Mouse (Mus musculus) adrenal gland, postnatal 10 days (tissue): ENCODE measurements around the gene Tacr1. TPM values are rescaled to one million over a fixed set of nuclear protein-coding genes. Genes with fewer than 3 reads are reported as not detected.
"Not testable (repeated sequence)": the region's sequence is repeated elsewhere in the genome, so short reads cannot be mapped to it uniquely, and the experiment has no call there.

Experiments
- DNase-seq: peaks from one replicate; pipeline ENCODE4 v3.0.0; 2021; ENCODE audit warnings: mixed read lengths
- long read RNA-seq, 2 experiments: library from polyadenylated mRNA; stranded (forward); transcript quantifications; one replicate each; pipeline ENCODE4 v2.0.0; 2021
- total RNA-seq, 2 experiments: library from RNA; stranded (reverse); gene quantifications; 2 replicates each; pipeline ENCODE4 v1.2.3; 2021

Gene Tacr1
- under 1 TPM; 0.06 to 0.12 TPM for total RNA-seq
- long read RNA-seq, experiment 1, result 0 reads
- long read RNA-seq, experiment 2, result 0 reads

DNA sequence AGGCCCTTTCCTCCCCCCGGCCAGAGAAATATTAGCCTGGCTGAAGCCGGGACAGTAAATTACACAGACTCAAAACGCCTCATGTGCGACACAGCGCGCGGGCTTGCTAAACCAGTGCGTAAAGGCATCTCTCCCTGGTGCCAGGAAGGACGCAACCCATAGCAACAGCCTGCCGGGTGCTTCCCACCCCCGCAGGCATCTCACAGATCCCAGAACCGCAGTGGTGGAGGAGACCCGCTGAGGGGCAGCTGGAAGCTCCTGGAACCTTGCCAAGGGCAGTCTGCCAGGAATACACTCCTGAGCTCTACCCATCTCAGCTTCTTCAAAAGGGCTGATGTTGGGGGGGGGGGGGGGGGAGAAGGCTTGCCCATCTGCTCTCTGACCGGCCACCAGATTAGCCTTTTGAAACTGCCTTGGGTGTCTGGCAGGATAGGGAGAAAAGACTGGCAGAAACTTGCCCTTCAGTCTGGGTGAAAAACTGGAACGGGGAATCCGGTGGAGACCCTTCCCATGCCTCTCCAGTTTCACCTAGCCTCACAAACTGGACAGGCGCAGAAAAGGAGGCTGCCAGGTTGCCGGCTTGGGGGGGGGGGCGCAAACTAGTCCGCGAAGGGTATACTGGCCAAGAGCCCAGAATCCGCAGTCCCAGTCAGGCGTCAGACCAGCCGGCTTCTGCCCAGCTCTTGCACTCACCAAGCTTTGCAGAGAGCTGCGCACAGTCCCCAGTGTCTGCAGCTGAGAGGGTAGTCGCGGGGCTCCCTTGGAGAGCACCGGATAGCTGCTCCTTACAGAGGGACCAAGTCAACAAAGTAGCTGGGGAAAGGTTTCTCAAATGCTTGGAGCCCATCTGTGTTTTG lies at the start of gene Tacr1:
Tacr1 (plus strand) TSS at position 740 of the 857 bp plus-strand sequence.
- DNase-seq, result no peak

DNA sequence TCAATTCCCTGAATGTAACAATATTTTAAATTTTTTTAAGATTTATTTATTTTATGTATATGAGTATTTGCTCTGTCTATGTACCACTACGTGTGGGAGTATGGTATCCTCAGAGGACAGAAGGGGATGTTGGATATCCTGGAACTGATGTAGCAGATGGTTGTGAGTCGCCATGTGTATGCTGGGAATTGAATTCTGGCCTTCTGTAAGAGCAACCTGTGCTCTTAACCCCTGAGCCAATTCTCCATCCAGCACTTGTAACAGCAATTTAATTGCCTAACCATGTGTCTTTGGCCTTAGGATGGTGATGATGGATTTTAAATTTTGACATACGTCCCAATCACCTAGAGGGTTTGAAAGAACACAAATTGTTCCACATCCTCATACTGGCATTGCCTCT lies 26.0 kb upstream of the Tacr1 start:
- no peak for DNase-seq

DNA sequence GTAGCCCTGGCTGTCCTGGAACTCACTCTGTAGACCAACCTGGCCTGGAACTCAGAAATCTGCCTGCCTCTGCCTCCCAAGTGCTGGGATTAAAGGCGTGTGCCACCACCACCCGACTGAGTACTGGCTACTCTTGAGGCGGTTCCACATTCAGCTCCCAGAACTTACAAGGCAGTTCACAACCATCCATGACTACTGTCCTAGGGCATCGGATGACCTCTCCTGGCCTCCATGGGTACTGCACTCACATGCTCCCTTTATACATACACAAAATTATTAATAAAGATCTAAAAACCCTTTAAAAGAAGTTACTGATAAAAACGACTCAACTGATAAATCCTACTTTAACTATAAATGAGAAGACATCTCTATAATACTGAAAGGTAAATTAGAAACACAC lies 18.6 kb upstream of the Tacr1 start:
- DNase-seq, result no peak

DNA sequence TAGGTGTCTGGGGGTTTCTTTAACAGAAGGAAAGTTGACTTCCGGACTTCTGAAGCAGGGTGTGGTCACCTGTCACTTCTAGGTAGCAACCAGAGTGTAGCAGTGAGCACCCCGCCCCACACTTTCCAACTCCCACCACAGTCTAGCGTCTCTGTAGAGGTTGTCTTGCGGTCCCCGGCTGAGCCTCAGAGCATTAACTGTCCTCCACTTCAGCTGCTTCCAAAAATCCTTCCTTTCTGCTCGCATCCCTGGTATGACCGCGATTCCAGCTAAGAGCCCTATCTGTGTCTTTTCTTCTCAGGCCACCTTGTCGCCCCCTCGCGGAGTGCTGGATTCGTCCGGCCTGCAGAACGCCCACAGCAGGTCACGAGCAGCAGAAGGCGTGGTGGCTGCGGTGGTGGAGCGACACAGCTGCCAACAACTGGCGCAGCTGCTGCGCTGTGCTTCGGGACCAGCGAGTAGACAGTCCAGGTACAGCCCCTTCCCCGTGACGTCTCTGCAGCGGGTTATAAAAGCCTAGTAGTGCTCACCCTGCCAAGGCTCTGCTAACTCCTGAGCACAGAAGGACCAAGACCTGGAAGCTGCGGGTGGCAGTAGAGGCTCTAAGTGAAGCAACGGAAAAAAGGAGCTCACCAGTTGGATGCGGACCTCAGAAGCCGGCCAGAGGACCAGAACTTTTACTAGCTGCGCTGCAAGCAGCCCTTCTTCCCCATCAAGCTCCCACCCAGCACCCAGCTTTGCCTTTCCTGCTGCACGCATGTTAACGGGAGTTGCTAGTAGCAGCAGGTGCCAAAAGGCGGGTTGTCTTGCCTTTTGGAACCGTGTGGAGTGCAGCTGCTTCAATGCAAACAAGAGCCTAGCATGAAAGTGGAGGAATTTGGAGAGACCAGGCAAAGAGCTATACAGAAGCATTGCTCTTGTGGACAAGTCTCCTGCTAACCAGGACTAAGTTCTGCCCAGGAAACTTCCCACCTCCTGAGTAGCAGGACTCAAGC lies 664 bp downstream of the Tacr1 start:
- peak; percentile 19 for DNase-seq

DNA sequence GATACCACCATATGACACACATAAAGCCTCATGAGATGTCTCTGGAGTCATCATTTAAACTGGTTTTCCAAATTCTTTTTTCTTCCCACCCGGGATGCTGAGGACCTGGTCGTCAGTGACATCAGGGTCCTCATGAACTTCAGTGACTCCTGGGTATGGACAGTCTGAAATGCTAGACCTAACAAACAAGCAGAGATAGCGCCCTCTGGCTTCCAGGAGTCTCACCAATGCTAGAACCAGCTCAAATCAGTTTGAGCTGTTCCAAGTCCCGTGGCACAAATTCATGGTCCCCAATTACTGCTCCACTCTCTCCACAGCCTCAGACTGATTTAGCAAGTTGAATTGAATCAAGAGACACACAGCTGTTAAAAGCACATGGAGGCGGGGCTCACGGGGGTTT lies 16.2 kb downstream of the Tacr1 start:
- no peak for DNase-seq

DNA sequence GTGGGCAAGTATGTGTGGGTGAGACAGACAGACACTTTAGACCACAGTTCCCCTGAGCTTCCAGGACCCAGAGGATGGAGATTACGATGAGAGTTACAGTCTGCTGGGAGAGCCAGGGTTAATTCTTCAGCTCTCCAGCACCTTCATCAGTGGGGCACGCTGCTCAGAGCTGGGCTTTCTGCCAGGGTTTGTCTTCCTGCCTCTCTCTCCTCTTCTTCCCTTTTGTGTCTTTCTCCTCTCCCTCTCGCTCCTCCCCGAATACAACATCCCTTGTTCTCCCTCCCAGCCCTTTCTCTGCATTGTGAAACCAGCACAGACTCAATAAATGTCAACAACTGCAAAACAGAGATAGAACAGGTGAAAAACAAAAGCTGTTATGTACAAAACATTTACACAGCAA lies 18.1 kb downstream of the Tacr1 start:
- no peak for DNase-seq

DNA sequence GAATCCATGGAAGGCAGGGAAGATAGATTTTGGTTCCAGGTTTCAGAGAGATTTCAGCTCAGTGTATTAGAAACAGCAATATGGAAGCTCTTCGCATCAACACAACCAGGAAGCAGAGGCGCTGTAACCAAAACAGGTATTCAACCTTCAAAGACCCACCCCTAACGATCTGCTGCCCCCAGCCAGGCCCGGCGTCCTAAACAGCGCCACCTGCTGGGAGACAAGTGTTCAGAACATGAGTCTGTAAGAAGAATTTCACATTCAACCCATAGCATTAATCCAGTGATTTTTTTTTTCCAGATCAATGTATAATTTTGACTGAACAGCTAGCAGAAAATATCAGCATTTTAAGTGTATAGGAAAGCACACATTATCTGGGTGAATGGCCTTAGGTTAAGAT lies 26.8 kb downstream of the Tacr1 start:
- DNase-seq, result no peak

DNA sequence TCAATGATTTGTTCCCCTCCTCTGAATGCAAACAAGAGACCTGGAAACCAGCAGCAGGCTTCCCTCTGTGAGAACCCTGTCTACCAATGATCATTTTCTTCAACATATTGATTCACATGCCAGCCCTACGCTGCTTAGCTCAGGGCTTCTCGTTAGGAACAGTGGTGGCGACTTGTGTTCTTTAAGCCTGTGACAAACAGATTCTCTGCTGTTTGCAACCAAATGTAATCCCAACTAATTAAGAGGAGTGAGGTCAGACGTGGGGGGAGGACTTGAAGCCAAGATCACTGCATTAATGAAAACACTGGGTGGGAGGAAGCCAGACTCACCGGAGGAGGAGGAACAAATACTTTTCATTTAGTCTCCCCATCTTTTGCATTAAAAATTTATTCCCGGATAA lies 27.6 kb downstream of the Tacr1 start:
- DNase-seq, result no peak

DNA sequence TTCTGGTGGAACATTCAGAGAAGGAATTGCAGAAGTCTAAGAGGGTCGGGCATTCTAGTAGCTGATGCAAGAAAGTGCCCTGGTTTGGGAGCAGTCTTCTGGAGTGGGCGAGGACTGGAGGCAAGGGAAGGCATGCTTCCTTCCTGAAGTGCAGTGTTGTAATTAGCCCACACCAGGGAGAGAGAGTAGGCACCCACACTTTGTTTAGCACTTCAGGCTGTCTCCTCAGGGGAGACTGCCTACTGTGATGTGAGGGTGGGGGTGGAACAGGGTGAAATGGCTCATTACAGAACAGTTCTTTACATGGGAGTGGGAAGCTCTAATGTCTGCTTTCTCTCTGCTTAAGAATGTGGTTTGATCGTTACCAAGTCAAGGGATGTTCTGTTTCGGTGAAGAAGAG lies 35.0 kb downstream of the Tacr1 start:
- DNase-seq, result no peak

DNA sequence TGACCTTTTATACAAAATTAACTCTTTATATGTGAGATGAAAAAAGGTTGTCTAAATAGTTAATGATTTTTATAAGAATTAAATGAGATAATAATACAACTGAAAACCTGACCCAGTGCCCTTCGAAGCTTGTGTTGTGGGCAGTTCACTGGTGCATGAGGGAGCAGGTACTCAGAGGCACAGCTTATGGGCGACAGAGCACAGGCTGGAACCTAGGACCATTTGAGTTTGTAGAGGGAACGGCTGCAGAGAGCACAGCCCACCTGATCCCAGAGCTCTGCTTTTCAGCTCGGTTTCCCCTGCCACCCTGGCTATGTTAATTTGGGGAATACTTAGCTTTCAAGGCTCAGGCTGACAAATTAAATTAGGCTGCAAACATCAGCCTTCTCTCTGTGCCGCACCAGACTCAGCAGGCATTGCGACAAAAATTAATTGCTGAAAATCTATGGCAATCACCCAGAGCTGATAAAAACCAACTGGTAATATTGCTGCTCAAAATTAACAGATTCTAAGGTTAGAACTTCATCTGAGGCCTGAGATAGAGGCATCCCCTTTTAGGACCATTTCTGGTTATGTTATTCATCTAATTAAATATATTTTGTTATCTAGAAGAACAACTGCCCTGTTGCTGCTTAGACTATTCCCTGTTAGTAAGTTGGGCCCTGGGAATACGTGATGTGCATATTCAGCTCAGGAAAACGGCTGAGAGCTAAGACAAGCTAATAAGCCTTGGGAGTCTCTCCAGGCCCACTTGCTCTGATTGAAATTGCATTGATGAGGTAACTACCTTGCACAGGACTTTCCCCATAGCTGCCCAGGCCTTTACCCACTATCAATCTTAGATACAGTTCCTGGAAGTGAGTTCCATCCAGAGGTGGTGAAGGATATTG lies 50.3 kb downstream of the Tacr1 start:
- not testable (repeated sequence) for DNase-seq

DNA sequence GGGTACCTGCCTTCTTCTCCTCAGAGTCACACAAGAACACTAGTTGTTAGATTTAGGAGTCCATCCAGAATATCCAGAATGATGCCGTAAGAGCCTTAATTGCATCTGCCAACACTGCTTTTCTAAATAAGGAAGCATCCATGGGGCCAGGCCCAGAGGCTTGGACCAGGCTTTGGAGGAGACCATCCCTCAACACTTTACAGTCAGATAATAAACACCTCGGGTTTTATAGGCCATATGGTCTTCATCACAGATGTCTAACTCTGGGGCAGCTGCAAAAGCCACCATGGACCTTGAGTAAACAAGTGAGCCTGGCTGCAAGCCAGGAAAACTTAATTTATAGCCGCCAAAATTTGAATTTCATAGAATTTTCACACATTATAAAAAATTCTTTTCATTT lies 53.1 kb downstream of the Tacr1 start:
- no peak for DNase-seq

DNA sequence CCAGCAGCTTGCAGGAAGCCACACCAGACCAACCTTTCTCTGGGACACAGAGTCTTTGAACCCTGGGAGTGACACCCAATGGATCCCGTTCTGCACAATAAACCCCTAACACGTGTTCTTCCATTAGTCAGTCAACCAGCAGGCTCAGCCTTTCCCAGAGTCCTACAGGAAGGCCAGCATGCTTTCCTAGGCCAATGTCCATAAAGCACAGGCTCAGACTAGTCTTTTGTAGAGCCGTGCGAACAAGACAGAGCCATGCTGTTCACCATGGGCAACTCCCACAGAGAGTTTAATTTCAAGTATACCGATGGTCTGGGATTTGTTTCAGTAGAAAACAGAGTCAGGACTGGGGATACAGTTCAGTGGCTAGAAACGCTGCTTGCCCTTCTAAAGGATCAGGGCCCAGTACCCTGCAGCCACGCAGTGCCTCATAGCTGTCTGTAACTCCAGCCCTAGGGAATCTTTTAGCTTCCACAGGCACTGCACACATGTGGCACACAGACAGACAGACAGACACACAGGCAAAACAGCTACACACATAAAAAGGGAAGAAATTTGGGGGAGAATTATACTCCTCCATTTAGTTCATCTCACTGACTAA lies 55.1 kb downstream of the Tacr1 start:
- no peak for DNase-seq

DNA sequence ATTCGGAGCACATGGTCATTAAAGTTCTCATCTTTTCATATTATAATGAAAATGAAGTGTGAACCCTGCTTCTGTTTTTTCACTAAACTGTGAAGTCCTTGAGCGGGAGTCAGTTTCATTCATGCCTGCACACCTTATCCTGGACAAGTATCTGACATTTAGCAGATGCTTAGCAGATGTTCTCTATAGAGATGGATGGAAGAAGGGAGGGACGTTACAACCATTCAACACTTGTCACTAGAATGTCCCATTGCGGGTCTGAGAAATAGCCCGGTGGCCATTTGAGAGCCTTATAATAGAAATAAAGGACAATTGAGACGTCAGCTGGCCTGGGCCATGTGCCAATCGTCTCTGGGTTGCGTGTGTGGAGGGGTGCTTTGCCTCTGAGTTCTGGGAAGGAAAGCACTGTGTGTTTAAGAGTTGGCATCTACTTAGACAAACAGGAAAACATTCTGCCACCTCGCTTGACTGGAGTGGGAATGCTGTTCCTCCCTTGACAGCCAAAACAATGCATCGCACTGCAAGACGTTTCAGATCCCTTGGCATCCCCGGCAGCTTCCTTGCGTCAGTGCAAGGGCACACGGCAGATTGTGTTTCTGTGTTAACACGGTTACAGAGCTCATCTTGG lies 56.7 kb downstream of the Tacr1 start:
- no peak for DNase-seq

DNA sequence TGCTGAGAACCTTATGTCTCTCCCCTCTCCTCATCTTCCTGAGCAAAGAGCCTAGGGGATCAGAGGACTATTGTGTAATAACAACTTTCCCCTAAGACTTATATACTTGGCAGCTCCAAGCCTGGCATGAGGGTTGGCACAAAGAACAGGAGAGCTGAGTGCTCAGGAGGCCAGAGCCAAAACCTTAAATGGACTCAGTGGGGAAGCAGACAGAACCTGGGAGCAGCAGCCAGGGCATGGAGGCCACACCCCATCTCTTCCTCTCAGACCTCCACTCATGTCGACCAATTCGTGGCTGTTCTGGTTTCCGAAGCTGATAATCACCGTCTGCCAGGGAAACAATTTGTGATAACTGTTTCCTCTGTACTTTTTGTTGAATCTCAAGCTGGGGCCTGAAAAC lies 61.0 kb downstream of the Tacr1 start:
- no peak for DNase-seq

DNA sequence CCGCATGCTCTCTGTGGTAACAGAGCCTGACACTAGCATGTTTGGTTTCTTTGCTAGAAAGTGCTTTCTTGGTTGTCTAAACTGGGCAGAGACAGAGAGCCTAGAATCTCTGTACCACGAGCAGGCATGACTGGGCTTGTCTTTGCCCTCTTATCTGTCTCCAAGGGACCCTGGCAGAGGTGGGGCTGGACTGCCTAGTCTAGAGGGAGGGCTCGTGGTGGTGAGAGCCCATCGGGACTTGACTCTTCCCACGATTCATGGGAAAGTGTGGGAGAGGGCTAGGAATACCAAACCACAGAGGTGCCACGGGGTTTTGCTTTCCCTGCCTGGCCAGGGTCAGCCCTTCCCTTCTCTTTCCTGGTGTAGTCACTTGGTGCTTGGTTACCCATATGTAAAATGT lies 72.3 kb downstream of the Tacr1 start:
- no peak for DNase-seq

DNA sequence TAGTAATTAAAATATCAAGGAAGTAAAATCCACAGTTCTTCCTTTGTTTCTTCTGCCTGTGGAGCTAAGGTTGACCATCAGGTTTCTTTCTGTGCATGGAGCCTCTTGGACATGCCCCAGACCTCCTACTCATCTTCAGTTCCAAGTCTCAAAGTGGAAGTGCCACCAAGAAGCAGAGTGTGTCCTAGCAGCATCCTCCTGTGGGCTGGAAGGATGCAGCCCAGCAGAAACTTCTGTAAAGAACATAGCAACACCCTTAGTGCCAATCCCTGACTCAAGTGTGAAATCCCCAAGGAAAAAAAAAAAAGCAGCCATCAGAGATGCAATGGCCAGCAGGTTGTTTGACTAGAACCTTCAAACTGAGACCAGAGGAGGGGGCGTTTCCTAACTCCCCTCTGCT lies 81.7 kb downstream of the Tacr1 start:
- DNase-seq, result no peak

DNA sequence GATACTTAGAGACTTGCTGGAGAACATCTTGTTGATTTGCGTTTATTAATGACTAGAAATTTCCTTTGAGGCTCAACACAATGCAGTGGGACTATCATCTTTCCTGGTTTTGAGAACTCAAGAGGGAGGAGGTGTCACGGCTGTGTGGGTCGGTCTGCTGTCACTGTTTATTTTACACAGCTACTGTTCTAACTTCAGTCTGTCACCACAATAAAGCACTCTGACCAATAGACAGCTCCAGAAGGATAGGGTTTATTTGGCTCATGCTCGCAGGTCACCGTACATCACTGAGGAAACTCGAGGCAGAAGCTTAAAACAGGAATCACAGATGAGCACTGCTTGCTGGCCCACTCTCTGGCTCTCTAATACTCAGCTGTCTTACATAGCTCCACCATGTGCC lies 92.3 kb downstream of the Tacr1 start:
- no peak for DNase-seq

DNA sequence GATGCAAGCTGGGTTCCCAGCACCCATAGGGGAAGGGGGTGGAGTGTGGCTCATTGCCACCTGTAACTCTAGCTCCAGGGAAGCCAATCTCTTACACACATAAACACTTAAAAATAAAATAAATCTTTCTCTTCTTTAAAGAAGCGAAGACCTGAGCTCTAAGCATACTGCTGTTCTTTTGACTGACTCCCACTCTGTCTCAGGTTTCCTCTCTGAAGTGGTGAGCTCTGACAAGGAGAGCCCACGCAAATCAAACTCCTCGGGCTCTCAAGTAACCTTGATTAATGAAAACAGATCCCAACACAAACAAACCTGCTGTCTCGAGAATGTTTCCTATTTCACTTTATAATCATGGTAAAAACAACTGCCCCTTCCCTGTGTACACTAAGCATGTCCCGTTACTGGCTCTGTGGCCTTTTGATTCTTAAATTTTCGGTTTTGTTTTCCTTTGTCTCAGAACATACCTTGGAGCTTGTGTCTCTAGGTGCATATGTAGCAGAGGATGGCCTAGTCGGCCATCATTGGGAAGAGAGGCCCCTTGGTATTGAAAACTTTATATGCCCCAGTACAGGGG lies 108.8 kb downstream of the Tacr1 start:
- DNase-seq, result no peak

DNA sequence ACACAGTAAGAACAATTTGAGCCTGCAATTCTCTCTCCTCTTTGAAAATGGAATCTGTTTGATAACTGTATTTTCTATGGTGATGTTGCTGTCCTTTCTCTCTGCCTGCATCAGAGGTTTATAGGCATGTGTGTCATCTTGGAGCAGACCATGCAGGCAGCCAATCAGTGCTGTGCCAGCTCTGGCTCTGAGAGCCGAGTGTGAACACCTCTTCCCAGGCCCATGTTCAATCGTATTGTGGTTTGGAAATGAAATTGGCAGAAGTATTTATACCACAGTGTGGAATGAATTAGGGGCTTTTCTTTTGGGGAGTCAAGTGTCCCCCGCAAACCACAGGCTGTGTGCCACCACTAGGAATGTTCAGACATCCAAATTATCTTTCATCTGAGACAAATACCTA lies 117.5 kb downstream of the Tacr1 start:
- DNase-seq, result no peak

DNA sequence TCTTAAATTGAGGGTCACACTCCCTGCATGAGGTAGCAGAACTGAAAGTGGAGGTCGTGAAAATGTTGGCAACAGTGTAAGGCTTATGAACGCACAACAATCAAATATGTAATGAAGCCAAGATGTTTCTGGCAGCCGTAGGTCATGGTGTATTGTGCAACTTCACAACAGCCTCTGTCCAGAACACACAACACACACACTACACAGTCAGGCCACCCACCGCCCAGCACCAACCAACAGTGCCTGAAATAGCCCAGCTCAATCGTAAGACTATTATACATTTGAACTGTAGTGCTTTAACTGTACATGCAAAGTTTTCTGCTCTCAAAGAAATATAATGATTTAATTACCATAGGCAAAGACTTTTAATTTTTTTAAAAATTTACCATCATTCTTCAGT lies 120.4 kb downstream of the Tacr1 start:
- DNase-seq, result no peak
